8 mouse cellular contexts compared by ENCODE assay signal in the genomic region with DNA sequence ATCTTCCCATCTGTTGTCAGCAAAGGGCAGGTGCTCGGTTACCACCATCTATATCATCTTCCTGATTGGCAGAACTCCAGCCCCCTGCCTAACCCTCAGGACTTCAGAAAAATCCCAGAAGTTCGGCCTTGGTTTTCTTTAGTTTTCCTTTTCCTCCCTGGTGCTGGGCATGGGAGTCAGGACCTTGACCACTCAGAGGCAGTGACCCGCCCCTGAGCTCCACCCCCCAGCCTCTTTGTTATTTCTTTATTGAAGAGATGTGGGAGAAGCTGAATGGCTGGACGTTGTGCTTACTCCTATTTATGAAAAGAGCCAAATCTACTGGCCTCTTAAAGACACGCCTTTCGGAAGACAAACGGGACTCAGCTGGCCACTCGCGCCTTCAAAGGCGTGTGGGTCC. TPM values are rescaled to one million over a fixed set of nuclear protein-coding genes. Genes with fewer than 3 reads are reported as not detected.
DNase-seq lines count a peak whose midpoint lies in the region; ATAC-seq and TF ChIP-seq lines count a peak whose summit lies in the region.

No protein-coding gene starts in this region.

- peak; percentile 9 for ATAC-seq in embryonic facial prominence, embryonic 14.5 days (ENCODE audit: low read depth)
- ATAC-seq in hindbrain, embryonic 12.5 days (ENCODE audit: low FRiP score) = peak; percentile 29
- ATAC-seq in liver, embryonic 12.5 days = no peak; the same call in 1 of the 2 replicates
- ATAC-seq in monocyte, adult 5-6 weeks (replicated peaks; ENCODE audit: insufficient number of reproducible peaks, low FRiP score, low TSS enrichment, poor library complexity, severe bottlenecking) = peak; percentile 4; the same call in 1 of the 2 replicates
- no peak for ATAC-seq in megakaryocyte progenitor cell, adult 5-6 weeks (replicated peaks; ENCODE audit: poor library complexity)

- TF ChIP-seq POLR2A in thymus, adult 2 months (IDR thresholded peaks at IDR 0.05; ENCODE audit: control insufficient read depth, extremely low read depth, insufficient read depth, low read length, poor library complexity) = no peak

- DNase-seq in thymus, adult 2 months = no peak
- DNase-seq in thymus, postnatal 0 days (ENCODE audit: low spot score) = no peak
- peak; percentile 43 for DNase-seq in embryonic facial prominence, embryonic 14.5 days (ENCODE audit: low spot score)
- no peak for DNase-seq in frontal cortex, adult 2 months (ENCODE audit: extremely low spot score in 1 of 2, low spot score in 1 of 2)

- peaks cover 13% of the 10 kb centered on the region for H3K4me1 ChIP-seq in thymus, adult 2 months (replicated peaks; ENCODE audit: control insufficient read depth, insufficient read depth, low read length)
- 0 out of 2 replicates have a peak, but pooled peaks cover 6% of the 10 kb centered on the region for H3K4me1 ChIP-seq in embryonic facial prominence, embryonic 14.5 days (ENCODE audit: control insufficient read depth, insufficient read depth, low read length)
- H3K4me1 ChIP-seq in hindbrain, embryonic 12.5 days = peaks cover 19% of the 10 kb centered on the region
- peaks cover 21% of the 10 kb centered on the region for H3K4me1 ChIP-seq in liver, embryonic 12.5 days

- no peaks in the 10 kb centered on the region for H3K9me3 ChIP-seq in embryonic facial prominence, embryonic 14.5 days (ENCODE audit: control insufficient read depth, low read length)
- no peaks in the 10 kb centered on the region for H3K9me3 ChIP-seq in hindbrain, embryonic 12.5 days (replicated peaks)
- H3K9me3 ChIP-seq in liver, embryonic 12.5 days (replicated peaks) = no peaks in the 10 kb centered on the region

- H3K4me2 ChIP-seq in embryonic facial prominence, embryonic 14.5 days (ENCODE audit: low read depth, low read length) = peak overlapping the region; percentile 98
- peak overlapping the region; percentile 69 for H3K4me2 ChIP-seq in hindbrain, embryonic 12.5 days (replicated peaks)
- H3K4me2 ChIP-seq in liver, embryonic 12.5 days = peak overlapping the region; percentile 97

- H3K36me3 ChIP-seq in thymus, adult 2 months (ENCODE audit: control insufficient read depth, insufficient read depth, low read length) = no peaks in the 10 kb centered on the region
- H3K36me3 ChIP-seq in embryonic facial prominence, embryonic 14.5 days (ENCODE audit: control insufficient read depth, insufficient read depth, low read length) = no peaks in the 10 kb centered on the region
- no peaks in the 10 kb centered on the region for H3K36me3 ChIP-seq in hindbrain, embryonic 12.5 days
- H3K36me3 ChIP-seq in liver, embryonic 12.5 days = no peaks in the 10 kb centered on the region

- no peak for TF ChIP-seq CTCF in thymus, adult 2 months (IDR thresholded peaks at IDR 0.05; ENCODE audit: borderline replicate concordance, control insufficient read depth, extremely low read depth, insufficient read depth, low read length, poor library complexity)

- peaks cover 12% of the 10 kb centered on the region; the same call in 1 of the 2 replicates for H3K27me3 ChIP-seq in thymus, adult 2 months (ENCODE audit: control insufficient read depth, insufficient read depth, low read length)
- peaks cover 29% of the 10 kb centered on the region for H3K27me3 ChIP-seq in embryonic facial prominence, embryonic 14.5 days (replicated peaks; ENCODE audit: control insufficient read depth, insufficient read depth, low read length)
- H3K27me3 ChIP-seq in hindbrain, embryonic 12.5 days = peaks cover 30% of the 10 kb centered on the region
- H3K27me3 ChIP-seq in liver, embryonic 12.5 days (replicated peaks) = peaks cover 66% of the 10 kb centered on the region

- H3K9ac ChIP-seq in embryonic facial prominence, embryonic 14.5 days (ENCODE audit: low read depth, low read length) = peak overlapping the region; percentile 65
- peak overlapping the region; percentile 61 for H3K9ac ChIP-seq in hindbrain, embryonic 12.5 days
- H3K9ac ChIP-seq in liver, embryonic 12.5 days = peak overlapping the region; percentile 82

- H3K4me3 ChIP-seq in thymus, adult 2 months (ENCODE audit: control insufficient read depth, insufficient read depth, low read length) = peak overlapping the region; percentile 55
- H3K4me3 ChIP-seq in embryonic facial prominence, embryonic 14.5 days (ENCODE audit: low read depth, low read length) = peak overlapping the region; percentile 78
- H3K4me3 ChIP-seq in hindbrain, embryonic 12.5 days = peak overlapping the region; percentile 55
- peak overlapping the region; percentile 65 for H3K4me3 ChIP-seq in liver, embryonic 12.5 days

- no peak overlapping the region for H3K27ac ChIP-seq in thymus, adult 2 months (ENCODE audit: control insufficient read depth, insufficient read depth, low read length)
- H3K27ac ChIP-seq in embryonic facial prominence, embryonic 14.5 days (replicated peaks; ENCODE audit: low read depth, low read length) = peak overlapping the region; percentile 70
- H3K27ac ChIP-seq in hindbrain, embryonic 12.5 days = peak overlapping the region; percentile 85
- H3K27ac ChIP-seq in liver, embryonic 12.5 days = peak overlapping the region; percentile 83

- 13% methylated on average over 10 of the region's 10 CpGs for WGBS in thymus, adult 2 months
- WGBS in embryonic facial prominence, embryonic 14.5 days = 4% methylated on average over 10 of the region's 10 CpGs
- WGBS in hindbrain, embryonic 12.5 days = 4% methylated on average over 10 of the region's 10 CpGs
- WGBS in liver, embryonic 12.5 days (ENCODE audit: insufficient replicate concordance) = 7% methylated on average over 10 of the region's 10 CpGs

RNA-seq across cellular contexts. Expression of a gene that starts 0.6 kb away (rescaled TPM):
- polyA plus RNA-seq in thymus, adult 2 months (2012; rRNA removed) = 4.9 and 8.6 TPM in 2 replicates
- 2.0 and 2.3 TPM in 2 replicates for polyA plus RNA-seq in thymus, postnatal 0 days (2015; fragmentation: Nextera tagmentation; extraction: Ambion mirVana)
- 8.5 and 9.6 TPM in 2 replicates for polyA plus RNA-seq in embryonic facial prominence, embryonic 14.5 days (2014; fragmentation: Nextera tagmentation; extraction: Ambion mirVana)
- polyA plus RNA-seq in hindbrain, embryonic 12.5 days (2016; fragmentation: Nextera tagmentation; extraction: Ambion mirVana) = 17.2 and 18.5 TPM in 2 replicates
- polyA plus RNA-seq in liver, embryonic 12.5 days (2016; fragmentation: Nextera tagmentation; extraction: Ambion mirVana) = 1.8 and 2.5 TPM in 2 replicates
- total RNA-seq in monocyte, adult 5-6 weeks (2017) = 101 to 149 TPM (median 129 TPM) in 3 replicates
- polyA plus RNA-seq in frontal cortex, adult 2 months (2012; rRNA removed) = 202 and 212 TPM in 2 replicates
- total RNA-seq in megakaryocyte progenitor cell, adult 5-6 weeks (2015) = 1.8 and 3.5 TPM in 2 replicates
- total RNA-seq in megakaryocyte progenitor cell, adult 5-6 weeks (2017) = 4.5 and 4.6 TPM in 2 replicates

RNA-seq across cellular contexts. Expression of a gene that starts 12.0 kb away (rescaled TPM):
- polyA plus RNA-seq in thymus, adult 2 months (2012; rRNA removed) = 93.4 and 94.2 TPM in 2 replicates
- 30.6 and 35.9 TPM in 2 replicates for polyA plus RNA-seq in thymus, postnatal 0 days (2015; fragmentation: Nextera tagmentation; extraction: Ambion mirVana)
- polyA plus RNA-seq in embryonic facial prominence, embryonic 14.5 days (2014; fragmentation: Nextera tagmentation; extraction: Ambion mirVana) = 29.9 and 32.6 TPM in 2 replicates
- polyA plus RNA-seq in hindbrain, embryonic 12.5 days (2016; fragmentation: Nextera tagmentation; extraction: Ambion mirVana) = 30.6 and 36.8 TPM in 2 replicates
- 26.0 and 26.1 TPM in 2 replicates for polyA plus RNA-seq in liver, embryonic 12.5 days (2016; fragmentation: Nextera tagmentation; extraction: Ambion mirVana)
- total RNA-seq in monocyte, adult 5-6 weeks (2017) = 24.9 to 42.9 TPM (median 27.3 TPM) in 3 replicates
- polyA plus RNA-seq in frontal cortex, adult 2 months (2012; rRNA removed) = 33.5 and 36.6 TPM in 2 replicates
- total RNA-seq in megakaryocyte progenitor cell, adult 5-6 weeks (2015) = 10.5 and 11.1 TPM in 2 replicates
- 19.4 and 24.7 TPM in 2 replicates for total RNA-seq in megakaryocyte progenitor cell, adult 5-6 weeks (2017)

Comparison
In these comparisons a context has a peak if more than half of its experiments do, and no peak if none do; other contexts are left out.
1. ATAC-seq: peak in embryonic facial prominence, embryonic 14.5 days (single experiment), hindbrain, embryonic 12.5 days (single experiment) and monocyte, adult 5-6 weeks (single experiment); none in liver, embryonic 12.5 days (single experiment) and megakaryocyte progenitor cell, adult 5-6 weeks (single experiment).
2. RNA of a gene that starts 0.6 kb away (polyA plus RNA-seq): 202 to 212 TPM in frontal cortex, adult 2 months; 17.2 to 18.5 TPM in hindbrain, embryonic 12.5 days, 8.5 to 9.6 TPM in embryonic facial prominence, embryonic 14.5 days, 4.9 to 8.6 TPM in thymus, adult 2 months, 2.0 to 2.3 TPM in thymus, postnatal 0 days and 1.8 to 2.5 TPM in liver, embryonic 12.5 days; every median in the first group is over 10 times any median in the second.
3. Peak in every context shown above with its lines, with median percentiles within 50 percentile points of each other: H3K4me3 ChIP-seq, H3K4me2 ChIP-seq and H3K9ac ChIP-seq.